Mouse (Mus musculus) CH12.LX (cell line): ENCODE data around the gene Hnrnpd.

Source experiments
- CTCF ChIP-seq, 2 experiments: IDR thresholded peaks in 1 of 2; conservative IDR thresholded peaks in 1 of 2; 2 replicates each; pipeline ENCODE4 v1.5.1; 2011 to 2012; ENCODE audit warnings: low read depth in 2 of 2, low read length in 2 of 2, improper control_type of control experiment in 1 of 2, inconsistent platforms in 1 of 2, mild to moderate bottlenecking in 1 of 2, moderate library complexity in 1 of 2
- E2F4 ChIP-seq: IDR thresholded peaks from 2 replicates; pipeline ENCODE4 v1.6.1; 2011; ENCODE audit warnings: low read depth, low read length, improper control_type of control experiment; ENCODE audit not compliant: insufficient replicate concordance
- ELF1 ChIP-seq: IDR thresholded peaks from 2 replicates; pipeline ENCODE4 v1.6.1; 2014; ENCODE audit warnings: low read depth, mild to moderate bottlenecking, inconsistent platforms, low read length, improper control_type of control experiment
- EP300 ChIP-seq: IDR thresholded peaks from 2 replicates; pipeline ENCODE4 v1.6.1; 2011; ENCODE audit warnings: low read length, improper control_type of control experiment
- ETS1 ChIP-seq: conservative IDR thresholded peaks from 2 replicates; pipeline ENCODE4 v1.6.1; 2012; ENCODE audit warnings: low read depth, mild to moderate bottlenecking, inconsistent platforms, low read length, improper control_type of control experiment, moderate library complexity
- HCFC1 ChIP-seq: IDR thresholded peaks from 2 replicates; pipeline ENCODE4 v1.6.1; 2012; ENCODE audit warnings: low read depth, mild to moderate bottlenecking, inconsistent platforms, low read length, improper control_type of control experiment
- JUN ChIP-seq: IDR thresholded peaks from 2 replicates; pipeline ENCODE4 v1.6.1; 2011; ENCODE audit warnings: low read depth, mild to moderate bottlenecking, low read length, improper control_type of control experiment, moderate library complexity; ENCODE audit not compliant: insufficient read depth
- MXI1 ChIP-seq: IDR thresholded peaks from 2 replicates; pipeline ENCODE4 v1.6.1; 2011; ENCODE audit warnings: mild to moderate bottlenecking, low read depth, low read length, improper control_type of control experiment
- NELFE ChIP-seq: IDR thresholded peaks from 2 replicates; pipeline ENCODE4 v1.6.1; 2011; ENCODE audit warnings: low read depth, low read length, improper control_type of control experiment
- POLR2A ChIP-seq: IDR thresholded peaks from 2 replicates; pipeline ENCODE4 v1.6.1; 2011; ENCODE audit warnings: low read depth, mild to moderate bottlenecking, improper control_type of control experiment, low read length
- SMC3 ChIP-seq: IDR thresholded peaks from 2 replicates; pipeline ENCODE4 v1.6.1; 2011; ENCODE audit warnings: low read depth, low read length, improper control_type of control experiment
- TBP ChIP-seq: conservative IDR thresholded peaks from 2 replicates; pipeline ENCODE4 v1.6.1; 2011; ENCODE audit warnings: low read depth, low read length, improper control_type of control experiment
- TCF12 ChIP-seq: IDR thresholded peaks from 2 replicates; pipeline ENCODE4 v1.6.1; 2014; ENCODE audit warnings: low read depth, mild to moderate bottlenecking, inconsistent platforms, low read length, improper control_type of control experiment

DNA sequence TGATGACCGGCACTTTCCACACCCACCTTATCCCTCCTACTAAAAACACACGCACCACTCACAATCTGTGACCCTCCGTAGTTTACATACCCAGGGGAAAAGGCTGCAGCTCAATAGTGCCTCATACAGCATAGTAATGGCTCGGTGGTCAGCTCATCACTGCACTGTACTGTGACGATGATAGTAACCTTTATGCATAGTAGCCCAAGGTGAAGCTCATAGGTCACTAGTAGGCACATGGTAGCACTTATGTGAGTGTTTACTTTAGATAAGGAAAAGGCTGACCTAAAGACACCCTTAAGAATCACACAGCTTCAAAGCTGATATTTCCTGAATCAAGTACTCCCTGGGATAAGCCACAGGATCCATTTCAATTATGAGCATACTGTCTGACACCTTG is 26.2 kb downstream of the Hnrnpd start:
- TF ChIP-seq E2F4 (no peak), POLR2A (no peak), NELFE (no peak), EP300 (no peak), ELF1 (no peak), JUN (no peak), CTCF (conservative IDR thresholded peaks at IDR 0.05 in 1 of 2, IDR thresholded peaks at IDR 0.05 in 1 of 2; ENCODE audit: low read depth in 2 of 2, low read length in 2 of 2) (no peak), HCFC1 (no peak), ETS1 (no peak), MXI1 (no peak), SMC3 (no peak), TBP (no peak), TCF12 (no peak)
